Mouse (Mus musculus) MEL (cell line): Measurements from ENCODE around the gene Ncor1. TPM values are rescaled to one million over a fixed set of nuclear protein-coding genes. Genes with fewer than 3 reads are reported as not detected.

Experiments
- DNase-seq: peaks from one replicate; pipeline ENCODE4 v3.0.0; 2011; ENCODE audit warnings: low read depth, low spot score
- H3K27ac ChIP-seq: 2 replicates; pipeline ENCODE4 v1.5.1; 2012; ENCODE audit warnings: low read depth, mild to moderate bottlenecking, control low read depth, low read length, moderate library complexity; ENCODE audit not compliant: control insufficient read depth
- H3K27me3 ChIP-seq, 2 experiments: fragments of 150-350 bp in 1 of 2; sonication (generic) in 1 of 2; 2 replicates each; pipeline ENCODE4 v1.6.1; 2012; ENCODE audit warnings: low read length in 2 of 2, mild to moderate bottlenecking in 2 of 2, improper control_type of control experiment in 1 of 2, moderate library complexity in 1 of 2; ENCODE audit not compliant: insufficient read depth in 2 of 2, control insufficient read depth in 1 of 2
- H3K36me3 ChIP-seq, 2 experiments: 2 replicates each; pipeline ENCODE4 v1.6.1; 2012 to 2014; ENCODE audit warnings: low read length in 2 of 2, improper control_type of control experiment in 1 of 2, inconsistent platforms in 1 of 2, mild to moderate bottlenecking in 1 of 2; ENCODE audit not compliant: insufficient read depth in 2 of 2, control insufficient read depth in 1 of 2
- H3K4me1 ChIP-seq, 2 experiments: fragments of 150-350 bp in 1 of 2; sonication (generic) in 1 of 2; 2 replicates each; pipeline ENCODE4 v1.6.1; 2012; ENCODE audit warnings: low read length in 2 of 2, improper control_type of control experiment in 1 of 2, mild to moderate bottlenecking in 1 of 2; ENCODE audit not compliant: insufficient read depth in 2 of 2, control insufficient read depth in 1 of 2
- H3K4me3 ChIP-seq, 2 experiments: fragments of 150-350 bp in 1 of 2; sonication (generic) in 1 of 2; 2 replicates each; pipeline ENCODE4 v1.5.1; 2012; ENCODE audit warnings: low read depth in 2 of 2, low read length in 2 of 2, mild to moderate bottlenecking in 2 of 2, moderate library complexity in 2 of 2, control low read depth in 1 of 2, improper control_type of control experiment in 1 of 2; ENCODE audit not compliant: control insufficient read depth in 1 of 2, insufficient read depth in 1 of 2
- H3K79me2 ChIP-seq: 2 replicates; pipeline ENCODE4 v1.6.1; 2012; ENCODE audit warnings: mild to moderate bottlenecking, low read length, moderate library complexity; ENCODE audit not compliant: control insufficient read depth, poor library complexity, insufficient read depth
- H3K9ac ChIP-seq: 2 replicates; pipeline ENCODE4 v1.6.1; 2012; ENCODE audit warnings: low read depth, mild to moderate bottlenecking, control low read depth, low read length, moderate library complexity; ENCODE audit not compliant: control insufficient read depth, poor library complexity, severe bottlenecking
- H3K9me3 ChIP-seq: fragments of 150-350 bp; sonication (generic); replicated peaks from 2 replicates; pipeline ENCODE4 v1.6.1; 2012; ENCODE audit warnings: mild to moderate bottlenecking, low read length, improper control_type of control experiment, moderate library complexity; ENCODE audit not compliant: insufficient read depth
- BHLHE40 ChIP-seq: IDR thresholded peaks from 2 replicates; pipeline ENCODE4 v1.6.1; 2012; ENCODE audit warnings: low read depth, mild to moderate bottlenecking, inconsistent platforms, low read length, improper control_type of control experiment, borderline replicate concordance
- CHD1 ChIP-seq: IDR thresholded peaks from 2 replicates; pipeline ENCODE4 v1.6.1; 2012; ENCODE audit warnings: low read depth, mild to moderate bottlenecking, inconsistent platforms, low read length, improper control_type of control experiment
- CHD2 ChIP-seq: IDR thresholded peaks from 2 replicates; pipeline ENCODE4 v1.6.1; 2011; ENCODE audit warnings: low read length, improper control_type of control experiment
- E2F4 ChIP-seq: IDR thresholded peaks from 2 replicates; pipeline ENCODE4 v1.6.1; 2011; ENCODE audit warnings: low read depth, low read length, improper control_type of control experiment, borderline replicate concordance
- EP300 ChIP-seq, 2 experiments: IDR thresholded peaks; 2 replicates each; pipeline ENCODE4 v1.6.1; 2011; ENCODE audit warnings: improper control_type of control experiment in 2 of 2, low read length in 2 of 2, low read depth in 1 of 2, mild to moderate bottlenecking in 1 of 2
- ETS1 ChIP-seq: IDR thresholded peaks from 2 replicates; pipeline ENCODE4 v1.6.1; 2012; ENCODE audit warnings: low read depth, mild to moderate bottlenecking, inconsistent platforms, low read length, improper control_type of control experiment, moderate library complexity
- GATA1 ChIP-seq: IDR thresholded peaks from 2 replicates; pipeline ENCODE4 v1.6.1; 2011; ENCODE audit warnings: low read depth, low read length, improper control_type of control experiment
- JUND ChIP-seq: IDR thresholded peaks from 2 replicates; pipeline ENCODE4 v1.6.1; 2011; ENCODE audit warnings: low read depth, mild to moderate bottlenecking, improper control_type of control experiment, low read length
- MAFK ChIP-seq: IDR thresholded peaks from 2 replicates; pipeline ENCODE4 v1.6.1; 2011; ENCODE audit warnings: low read depth, mild to moderate bottlenecking, low read length, improper control_type of control experiment, borderline replicate concordance
- MAZ ChIP-seq: IDR thresholded peaks from 2 replicates; pipeline ENCODE4 v1.6.1; 2012; ENCODE audit warnings: low read depth, mild to moderate bottlenecking, inconsistent platforms, low read length, improper control_type of control experiment
- MXI1 ChIP-seq: IDR thresholded peaks from 2 replicates; pipeline ENCODE4 v1.6.1; 2011; ENCODE audit warnings: mild to moderate bottlenecking, low read depth, low read length, improper control_type of control experiment
- MYB ChIP-seq: IDR thresholded peaks from 2 replicates; pipeline ENCODE4 v1.6.1; 2011; ENCODE audit warnings: mild to moderate bottlenecking, low read depth, low read length, improper control_type of control experiment
- MYC ChIP-seq: IDR thresholded peaks from 2 replicates; pipeline ENCODE4 v1.6.1; 2011; ENCODE audit warnings: low read depth, mild to moderate bottlenecking, low read length, improper control_type of control experiment, moderate library complexity
- NELFE ChIP-seq: IDR thresholded peaks from 2 replicates; pipeline ENCODE4 v1.6.1; 2011; ENCODE audit warnings: low read depth, low read length, improper control_type of control experiment
- NRF1 ChIP-seq: IDR thresholded peaks from 2 replicates; pipeline ENCODE4 v1.6.1; 2014; ENCODE audit warnings: low read depth, mild to moderate bottlenecking, inconsistent platforms, low read length, improper control_type of control experiment, moderate library complexity; ENCODE audit not compliant: poor library complexity, insufficient read depth, severe bottlenecking
- POLR2AphosphoS2 ChIP-seq: IDR thresholded peaks from 2 replicates; pipeline ENCODE4 v1.6.1; 2011; ENCODE audit warnings: low read length, improper control_type of control experiment
- RAD21 ChIP-seq: IDR thresholded peaks from 2 replicates; pipeline ENCODE4 v1.6.1; 2011; ENCODE audit warnings: mild to moderate bottlenecking, low read depth, low read length, improper control_type of control experiment
- RCOR1 ChIP-seq: IDR thresholded peaks from 2 replicates; pipeline ENCODE4 v1.6.1; 2012; ENCODE audit warnings: low read depth, mild to moderate bottlenecking, inconsistent platforms, low read length, improper control_type of control experiment
- SIN3A ChIP-seq: IDR thresholded peaks from 2 replicates; pipeline ENCODE4 v1.6.1; 2012; ENCODE audit warnings: low read length, improper control_type of control experiment, inconsistent platforms
- TCF12 ChIP-seq: IDR thresholded peaks from 2 replicates; pipeline ENCODE4 v1.6.1; 2014; ENCODE audit warnings: low read depth, mild to moderate bottlenecking, inconsistent platforms, low read length, improper control_type of control experiment, moderate library complexity
- UBTF ChIP-seq: IDR thresholded peaks from 2 replicates; pipeline ENCODE4 v1.6.1; 2012; ENCODE audit warnings: low read depth, mild to moderate bottlenecking, inconsistent platforms, low read length, improper control_type of control experiment, moderate library complexity, borderline replicate concordance; ENCODE audit not compliant: insufficient read depth
- USF1 ChIP-seq: IDR thresholded peaks from 2 replicates; pipeline ENCODE4 v1.6.1; 2014; ENCODE audit warnings: low read depth, mild to moderate bottlenecking, inconsistent platforms, low read length, improper control_type of control experiment, moderate library complexity
- ZC3H11A ChIP-seq: IDR thresholded peaks from 2 replicates; pipeline ENCODE4 v1.6.1; 2012; ENCODE audit warnings: low read depth, mild to moderate bottlenecking, inconsistent platforms, low read length, improper control_type of control experiment
- ZMIZ1 ChIP-seq: IDR thresholded peaks from 2 replicates; pipeline ENCODE4 v1.6.1; 2012; ENCODE audit warnings: low read depth, mild to moderate bottlenecking, inconsistent platforms, low read length, improper control_type of control experiment, moderate library complexity
- ZNF384 ChIP-seq: IDR thresholded peaks from 2 replicates; pipeline ENCODE4 v1.6.1; 2012; ENCODE audit warnings: low read depth, mild to moderate bottlenecking, inconsistent platforms, low read length, improper control_type of control experiment
- polyA plus RNA-seq, 2 experiments: library from polyadenylated mRNA; stranded (reverse) in 1 of 2; unstranded in 1 of 2; fragments of >175 nt in 1 of 2; fragments of >200 nt in 1 of 2; gene quantifications; 2 replicates each; pipeline versions ENCODE4 v1.2.1 to v1.2.4; 2012; ENCODE audit warnings: low replicate concordance in 2 of 2, low read depth in 1 of 2; ENCODE audit not compliant: insufficient read length in 2 of 2, insufficient read depth in 1 of 2, missing spikeins in 1 of 2
- total RNA-seq: library from RNA; depleted of rRNA; stranded (reverse); fragments of 300-350 nt; gene quantifications from 2 replicates; pipeline ENCODE4 v1.2.3, GENCODE M21; 2012

The Ncor1 gene
- total and polyA plus RNA-seq, 3 experiments, result 71.8 to 250 (median 188) TPM

DNA sequence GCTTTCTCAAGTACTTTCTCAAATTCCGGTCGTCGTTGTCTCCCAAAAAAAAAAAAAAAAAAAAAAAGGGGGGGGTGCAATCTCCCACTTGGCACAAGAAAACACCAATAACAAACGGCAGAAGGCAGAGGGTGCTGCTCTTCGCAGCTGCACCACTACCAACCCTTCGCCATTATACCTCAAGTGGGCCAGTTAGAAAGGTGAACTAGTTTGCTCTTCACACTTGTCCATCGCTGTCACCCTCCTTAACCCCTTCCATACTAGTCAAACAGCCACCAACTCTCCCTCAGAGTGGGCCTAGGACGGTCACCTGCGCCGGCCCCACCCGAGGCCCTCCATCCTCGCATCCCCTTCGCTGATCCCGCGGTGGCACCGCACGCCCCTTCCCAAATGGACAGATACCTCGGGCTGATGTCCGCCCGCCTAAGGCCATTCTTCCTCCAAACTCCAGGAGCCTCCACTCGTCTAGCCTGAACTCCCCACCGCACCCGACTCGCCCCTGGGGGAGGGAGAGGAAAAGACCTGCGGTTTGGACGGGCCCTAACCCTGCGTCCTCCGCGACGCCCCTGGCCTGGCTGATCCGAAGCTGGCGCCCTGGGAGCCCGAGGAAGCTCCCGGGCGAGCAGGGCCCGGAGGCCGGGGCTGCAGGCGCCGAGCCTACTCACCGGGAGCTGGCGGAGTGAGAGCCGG lies 1.7 kb downstream of the Ncor1 start (continued):
- TF ChIP-seq E2F4 (no peak), MAFK (no peak), NELFE (peak; percentile 54; the same call in 1 of the 2 replicates), USF1 (no peak), NRF1 (no peak), SIN3A (peak; percentile 89), ZC3H11A (no peak)

DNA sequence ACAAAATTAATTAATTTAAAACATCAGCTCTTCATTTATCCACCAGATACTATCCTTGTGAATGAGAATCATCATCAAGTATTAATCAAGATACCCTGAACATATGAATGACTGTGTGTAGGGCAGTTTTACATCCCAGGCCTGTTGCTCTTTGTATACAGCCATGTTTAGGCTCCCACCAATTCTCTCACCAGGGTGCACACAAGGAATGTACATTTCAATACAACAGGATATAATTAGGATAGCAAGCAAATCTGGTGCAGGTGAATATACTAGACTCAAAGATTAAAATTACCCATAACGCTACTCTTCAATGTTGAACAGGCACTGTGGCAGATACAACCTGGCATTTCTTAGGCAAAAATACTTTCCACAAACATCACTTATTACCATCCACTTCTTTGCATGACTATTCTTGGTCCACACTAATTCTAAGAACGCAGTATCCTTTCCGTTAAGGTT lies 2.3 kb downstream of the Ncor1 start:
- TF ChIP-seq MYC (0 out of 2 replicates have a peak, but pooled peaks have one; percentile 31), BHLHE40 (no peak), EP300 (IDR thresholded peaks at IDR 0.05; ENCODE audit: low read depth in 1 of 2, low read length in 2 of 2) (peak in 1 of 2 experiments; percentile 60; a peak in 1 of 4 replicates), MAFK (no peak)
- H3K79me2 ChIP-seq, result peaks cover 63% of the 10 kb centered on the region
- H3K27me3 ChIP-seq, result no peaks in the 10 kb centered on the region
- peaks cover 7 to 30% of the 10 kb centered on the region in 2 experiments for H3K36me3 ChIP-seq
- H3K9ac ChIP-seq, result peak overlapping the region; percentile 98
- no peak for DNase-seq
- peak overlapping the region; percentile 89 to 93 for H3K4me3 ChIP-seq
- H3K4me1 ChIP-seq, result peaks cover 10 to 14% of the 10 kb centered on the region in 2 experiments
- H3K27ac ChIP-seq, result peak overlapping the region; percentile 97
- H3K9me3 ChIP-seq, result no peaks in the 10 kb centered on the region

DNA sequence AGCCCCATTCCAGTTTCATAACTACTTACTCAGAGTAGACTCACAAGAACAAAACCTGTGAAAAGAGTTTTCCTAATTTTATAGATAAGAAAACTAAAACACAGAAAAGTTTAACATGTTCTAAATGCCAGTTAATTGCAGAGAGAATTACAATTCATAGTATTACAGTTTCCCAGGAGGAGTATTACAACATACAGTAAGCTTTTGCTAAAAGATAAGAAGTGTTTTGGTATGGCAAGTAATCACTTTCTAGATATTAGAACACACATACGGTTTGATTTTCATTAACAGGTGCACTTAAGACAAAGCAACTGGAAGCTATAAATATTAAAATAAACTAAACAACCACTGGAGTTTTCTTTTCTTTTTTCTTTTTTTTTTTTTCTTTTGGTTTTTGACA lies 3.1 kb downstream of the Ncor1 start:
- H3K36me3 ChIP-seq, result peaks cover 8 to 29% of the 10 kb centered on the region in 2 experiments
- H3K27ac ChIP-seq, result no peak overlapping the region
- H3K9ac ChIP-seq, result peak overlapping the region; percentile 30; the same call in 1 of the 2 replicates
- no peaks in the 10 kb centered on the region for H3K27me3 ChIP-seq
- DNase-seq, result peak; percentile 30
- H3K4me3 ChIP-seq, result peak overlapping the region in 1 of 2 experiments; percentile 93; a peak in 2 of 4 replicates
- no peaks in the 10 kb centered on the region for H3K9me3 ChIP-seq
- H3K4me1 ChIP-seq, result peaks cover 10 to 14% of the 10 kb centered on the region in 2 experiments
- TF ChIP-seq ZNF384, result no peak
- TF ChIP-seq USF1, result no peak
- TF ChIP-seq ETS1, result peak; percentile 55; the same call in 1 of the 2 replicates
- TF ChIP-seq RAD21, result no peak
- TF ChIP-seq TCF12, result peak; percentile 19; the same call in 1 of the 2 replicates
- TF ChIP-seq ZC3H11A, result no peak
- TF ChIP-seq RCOR1, result peak; percentile 61; the same call in 1 of the 2 replicates
- TF ChIP-seq E2F4, result no peak
- 0 out of 2 replicates have a peak, but pooled peaks have one; percentile 24 for TF ChIP-seq MXI1
- no peak for TF ChIP-seq JUND
- TF ChIP-seq ZMIZ1, result no peak
- TF ChIP-seq CHD1, result no peak
- no peak for TF ChIP-seq MAFK
- TF ChIP-seq CHD2, result no peak
- TF ChIP-seq POLR2AphosphoS2, result no peak
- no peak for TF ChIP-seq MYB
- peak in 1 of 2 experiments; percentile 37; a peak in 1 of 4 replicates for TF ChIP-seq EP300 (IDR thresholded peaks at IDR 0.05; ENCODE audit: low read depth in 1 of 2, low read length in 2 of 2)
- no peak for TF ChIP-seq UBTF
- TF ChIP-seq MAZ, result no peak
- TF ChIP-seq GATA1, result peak; percentile 55; the same call in 1 of the 2 replicates
- H3K79me2 ChIP-seq, result peaks cover 71% of the 10 kb centered on the region
